Mouse (Mus musculus): ENCODE data around the gene Znrf1. TPM values are rescaled to one million over a fixed set of nuclear protein-coding genes. Genes with fewer than 3 reads are reported as not detected.

The Znrf1 gene
- polyA plus RNA-seq, 1 experiment from 2014 or later: 64.8 TPM

DNA sequence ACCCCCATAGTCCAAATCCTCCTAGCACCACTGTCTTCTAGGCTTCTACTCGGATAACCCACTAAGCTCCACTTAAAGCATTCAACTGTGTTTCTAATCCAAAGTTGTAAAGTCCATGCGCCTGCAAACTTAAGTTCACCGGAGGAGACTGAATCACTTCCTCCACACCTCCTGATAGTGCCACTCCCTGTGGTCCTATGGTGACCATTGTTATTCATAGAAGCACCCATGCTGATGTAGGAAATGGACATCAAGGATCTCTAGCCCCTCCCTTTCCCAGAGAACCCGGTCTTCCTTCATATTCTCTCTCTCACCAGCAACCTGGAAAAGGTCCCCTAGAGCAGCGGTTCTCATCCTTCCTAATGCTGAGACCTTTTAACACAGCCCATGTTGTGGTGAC is 77.3 kb downstream of the Znrf1 start:
- 79% methylated on average over 5 of the region's 5 CpGs for WGBS
- ATAC-seq (ENCODE audit: insufficient read depth, low FRiP score, low TSS enrichment): no peak

DNA sequence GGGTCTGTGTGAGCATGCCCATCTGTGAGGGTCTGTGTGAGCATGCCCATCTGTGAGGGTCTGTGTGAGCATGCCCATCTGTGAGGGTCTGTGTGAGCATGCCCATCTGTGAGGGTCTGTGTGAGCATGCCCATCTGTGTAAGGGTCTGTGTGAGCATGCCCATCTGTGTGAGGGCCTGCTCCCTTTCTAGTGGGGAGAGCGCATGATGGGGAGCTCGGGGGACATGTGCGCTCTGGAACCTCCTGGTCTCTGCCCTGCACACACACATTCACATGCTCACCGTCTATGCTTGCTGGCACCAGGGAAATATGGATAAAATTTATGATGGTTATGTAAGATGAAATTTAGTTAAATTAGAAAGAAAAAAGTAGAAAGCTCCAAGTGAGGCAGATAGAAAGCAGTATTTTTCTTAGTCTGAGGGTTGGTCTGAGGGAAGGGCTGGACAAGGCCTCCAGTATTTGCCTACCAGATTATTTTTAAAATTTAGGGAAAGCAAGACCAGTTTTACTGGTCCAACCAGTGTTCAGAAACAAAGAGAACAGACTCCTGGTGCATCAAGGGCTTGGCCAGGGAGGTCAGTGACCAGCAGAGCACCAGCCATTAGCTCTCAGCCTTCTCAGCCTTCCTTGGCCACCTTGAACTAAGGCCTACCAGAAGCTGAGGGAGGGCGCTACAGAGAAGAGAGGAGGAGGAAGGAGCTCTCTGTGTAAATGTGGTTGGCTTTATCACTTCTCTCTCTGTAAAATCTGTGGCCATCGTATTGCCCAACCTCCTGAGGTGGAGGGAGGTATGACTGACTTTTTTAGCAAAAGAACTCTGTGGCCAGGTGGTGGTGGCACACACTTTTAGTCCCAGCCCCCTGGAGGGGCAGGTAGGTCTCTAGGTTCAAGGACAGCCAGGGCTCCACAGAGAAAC is 79.1 kb downstream of the Znrf1 start:
- H3K27ac ChIP-seq (ENCODE audit: low read depth, low read length): no peak overlapping the region
- H3K4me3 ChIP-seq (ENCODE audit: low read depth, low read length): no peak overlapping the region
- H3K4me1 ChIP-seq (ENCODE audit: control insufficient read depth, insufficient read depth, low read length): no peaks in the 10 kb centered on the region
- no peak for ATAC-seq (ENCODE audit: insufficient read depth, low FRiP score, low TSS enrichment)
- DNase-seq (ENCODE audit: low spot score): no peak
- WGBS: 94% methylated on average over 6 of the region's 6 CpGs
- no peaks in the 10 kb centered on the region for H3K27me3 ChIP-seq (ENCODE audit: control insufficient read depth, insufficient read depth, low read length)
- H3K9ac ChIP-seq (ENCODE audit: low read length): no peak overlapping the region
- H3K4me2 ChIP-seq (ENCODE audit: low read depth): no peak overlapping the region
- H3K9me3 ChIP-seq (ENCODE audit: control insufficient read depth, low read length): no peaks in the 10 kb centered on the region
- H3K36me3 ChIP-seq (ENCODE audit: control insufficient read depth, insufficient read depth, low read length): no peaks in the 10 kb centered on the region

More for the DNA sequence above, 77.3 kb downstream of the Znrf1 start:
- Histone ChIP-seq H3K4me3 (ENCODE audit: low read depth, low read length) (no peak overlapping the region), H3K27me3 (ENCODE audit: control insufficient read depth, insufficient read depth, low read length) (no peaks in the 10 kb centered on the region), H3K36me3 (ENCODE audit: control insufficient read depth, insufficient read depth, low read length) (no peaks in the 10 kb centered on the region), H3K4me2 (ENCODE audit: low read depth) (no peak overlapping the region), H3K9ac (ENCODE audit: low read length) (no peak overlapping the region), H3K9me3 (ENCODE audit: control insufficient read depth, low read length) (no peaks in the 10 kb centered on the region), H3K4me1 (ENCODE audit: control insufficient read depth, insufficient read depth, low read length) (no peaks in the 10 kb centered on the region), H3K27ac (ENCODE audit: low read depth, low read length) (no peak overlapping the region)
- no peak for DNase-seq (ENCODE audit: low spot score)

DNA sequence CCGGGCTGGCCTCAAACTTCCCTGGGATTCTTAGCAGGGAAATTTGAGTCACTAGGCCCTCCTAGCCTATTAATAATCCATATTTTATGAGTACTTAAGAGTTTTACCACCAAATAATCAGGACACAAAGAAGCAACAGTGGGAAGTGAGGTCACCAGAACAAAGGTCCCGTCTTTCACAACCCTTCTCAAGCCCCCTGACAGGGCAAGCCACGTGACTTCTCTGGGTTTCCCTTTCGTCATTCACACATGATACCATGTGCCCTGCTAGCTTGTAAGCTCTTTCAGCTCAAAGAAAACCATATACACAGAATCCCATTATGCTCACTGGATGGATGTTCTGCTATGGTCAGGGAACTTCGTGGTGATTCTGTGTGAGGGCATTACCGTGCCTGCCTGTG is 81.9 kb downstream of the Znrf1 start:
- peaks cover 4% of the 10 kb centered on the region; the same call in 1 of the 2 replicates for H3K36me3 ChIP-seq (ENCODE audit: control insufficient read depth, insufficient read depth, low read length)

DNA sequence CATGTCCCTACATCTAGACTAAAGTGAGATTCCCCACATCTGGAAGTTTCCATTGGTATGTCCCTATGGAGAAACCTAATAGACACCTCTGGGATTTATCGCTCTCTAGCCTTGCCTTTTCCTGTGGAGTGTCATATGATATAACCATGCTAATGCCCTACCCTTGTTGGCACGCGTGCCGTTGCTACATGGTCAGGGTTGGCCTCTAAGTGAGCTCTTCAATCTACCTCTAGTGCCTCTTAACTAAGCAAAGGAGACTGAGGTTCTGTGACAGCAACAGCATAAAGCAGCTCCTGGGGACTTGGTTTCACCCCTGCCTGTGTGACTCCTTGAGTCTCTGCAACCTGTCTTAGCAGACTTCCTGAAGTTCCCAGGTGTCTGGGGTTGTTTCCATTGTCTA is 82.4 kb downstream of the Znrf1 start:
- Histone ChIP-seq H3K27ac (ENCODE audit: low read depth, low read length) (no peak overlapping the region), H3K4me1 (ENCODE audit: control insufficient read depth, insufficient read depth, low read length) (no peaks in the 10 kb centered on the region), H3K4me3 (ENCODE audit: low read depth, low read length) (no peak overlapping the region), H3K9me3 (ENCODE audit: control insufficient read depth, low read length) (no peaks in the 10 kb centered on the region), H3K36me3 (ENCODE audit: control insufficient read depth, insufficient read depth, low read length) (peaks cover 4% of the 10 kb centered on the region; the same call in 1 of the 2 replicates), H3K4me2 (ENCODE audit: low read depth) (no peak overlapping the region), H3K9ac (ENCODE audit: low read length) (no peak overlapping the region), H3K27me3 (ENCODE audit: control insufficient read depth, insufficient read depth, low read length) (no peaks in the 10 kb centered on the region)
- DNase-seq (ENCODE audit: low spot score): no peak
- 91% methylated on average over 4 of the region's 4 CpGs for WGBS
- no peak for ATAC-seq (ENCODE audit: insufficient read depth, low FRiP score, low TSS enrichment)

More for the DNA sequence above, 81.9 kb downstream of the Znrf1 start:
- H3K4me1 ChIP-seq (ENCODE audit: control insufficient read depth, insufficient read depth, low read length): no peaks in the 10 kb centered on the region
- H3K27ac ChIP-seq (ENCODE audit: low read depth, low read length): no peak overlapping the region
- DNase-seq (ENCODE audit: low spot score) (no peak), ATAC-seq (ENCODE audit: insufficient read depth, low FRiP score, low TSS enrichment) (no peak)
- H3K4me3 ChIP-seq (ENCODE audit: low read depth, low read length): no peak overlapping the region
- H3K4me2 ChIP-seq (ENCODE audit: low read depth): no peak overlapping the region
- WGBS: 70% methylated on average over 6 of the region's 6 CpGs
- H3K27me3 ChIP-seq (ENCODE audit: control insufficient read depth, insufficient read depth, low read length): no peaks in the 10 kb centered on the region
- no peaks in the 10 kb centered on the region for H3K9me3 ChIP-seq (ENCODE audit: control insufficient read depth, low read length)
- H3K9ac ChIP-seq (ENCODE audit: low read length): no peak overlapping the region

DNA sequence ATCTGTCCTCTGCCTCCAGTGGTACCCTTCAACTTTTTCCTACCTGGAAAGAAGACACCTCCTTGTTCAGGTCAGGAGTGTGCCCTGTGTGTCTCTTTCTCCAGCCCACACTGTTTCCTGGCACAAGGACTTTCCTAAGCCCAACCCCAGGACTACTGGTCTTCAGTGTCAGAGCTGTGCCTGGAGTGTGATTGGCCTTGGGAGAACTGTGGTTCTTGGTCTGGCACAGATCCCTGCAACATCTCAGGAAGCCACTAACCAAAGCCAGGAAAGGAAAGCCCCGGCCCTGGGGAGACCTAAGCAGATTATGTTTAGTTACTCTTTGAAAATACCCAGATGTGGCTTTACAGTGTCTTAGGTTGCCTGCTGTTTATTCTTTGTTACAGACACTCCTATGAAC is 84.0 kb downstream of the Znrf1 start:
- Histone ChIP-seq H3K9ac (ENCODE audit: low read length) (no peak overlapping the region), H3K36me3 (ENCODE audit: control insufficient read depth, insufficient read depth, low read length) (peaks cover 4% of the 10 kb centered on the region; the same call in 1 of the 2 replicates), H3K27ac (ENCODE audit: low read depth, low read length) (no peak overlapping the region), H3K4me3 (ENCODE audit: low read depth, low read length) (no peak overlapping the region), H3K4me1 (ENCODE audit: control insufficient read depth, insufficient read depth, low read length) (no peaks in the 10 kb centered on the region), H3K27me3 (ENCODE audit: control insufficient read depth, insufficient read depth, low read length) (no peaks in the 10 kb centered on the region), H3K4me2 (ENCODE audit: low read depth) (no peak overlapping the region), H3K9me3 (ENCODE audit: control insufficient read depth, low read length) (no peaks in the 10 kb centered on the region)
- DNase-seq (ENCODE audit: low spot score) (no peak), ATAC-seq (ENCODE audit: insufficient read depth, low FRiP score, low TSS enrichment) (no peak)
- WGBS: 90% methylated on average over 1 of the region's 1 CpGs

DNA sequence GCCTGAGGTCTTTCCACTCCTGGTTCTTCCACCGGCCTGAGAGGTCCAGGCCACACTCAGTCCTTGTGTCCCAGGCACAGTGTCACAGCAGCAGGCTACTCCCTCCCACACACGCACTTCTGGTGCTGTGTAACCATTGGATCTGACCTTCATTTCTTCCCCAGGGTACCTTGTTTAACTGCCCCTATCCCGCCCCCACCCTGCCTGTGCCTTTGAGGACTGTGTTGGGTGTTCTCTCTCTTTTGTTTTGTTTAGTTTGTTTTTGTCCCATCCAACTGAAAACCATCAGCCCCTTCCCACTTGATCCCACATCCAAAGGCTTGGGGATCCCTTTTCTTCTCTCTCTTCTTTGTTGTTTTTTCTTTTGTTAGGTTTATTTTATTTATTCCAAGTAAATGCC is 86.2 kb downstream of the Znrf1 start:
- peaks cover 4% of the 10 kb centered on the region; the same call in 1 of the 2 replicates for H3K36me3 ChIP-seq (ENCODE audit: control insufficient read depth, insufficient read depth, low read length)
- no peaks in the 10 kb centered on the region for H3K9me3 ChIP-seq (ENCODE audit: control insufficient read depth, low read length)
- no peak overlapping the region for H3K9ac ChIP-seq (ENCODE audit: low read length)
- whole genome bisulfite sequencing: 67% methylated on average over 3 of the region's 3 CpGs
- H3K27me3 ChIP-seq (ENCODE audit: control insufficient read depth, insufficient read depth, low read length): no peaks in the 10 kb centered on the region
- H3K4me2 ChIP-seq (ENCODE audit: low read depth): no peak overlapping the region
- no peaks in the 10 kb centered on the region for H3K4me1 ChIP-seq (ENCODE audit: control insufficient read depth, insufficient read depth, low read length)
- ATAC-seq (ENCODE audit: insufficient read depth, low FRiP score, low TSS enrichment) (no peak), DNase-seq (ENCODE audit: low spot score) (no peak)
- no peak overlapping the region for H3K27ac ChIP-seq (ENCODE audit: low read depth, low read length)
- no peak overlapping the region for H3K4me3 ChIP-seq (ENCODE audit: low read depth, low read length)

DNA sequence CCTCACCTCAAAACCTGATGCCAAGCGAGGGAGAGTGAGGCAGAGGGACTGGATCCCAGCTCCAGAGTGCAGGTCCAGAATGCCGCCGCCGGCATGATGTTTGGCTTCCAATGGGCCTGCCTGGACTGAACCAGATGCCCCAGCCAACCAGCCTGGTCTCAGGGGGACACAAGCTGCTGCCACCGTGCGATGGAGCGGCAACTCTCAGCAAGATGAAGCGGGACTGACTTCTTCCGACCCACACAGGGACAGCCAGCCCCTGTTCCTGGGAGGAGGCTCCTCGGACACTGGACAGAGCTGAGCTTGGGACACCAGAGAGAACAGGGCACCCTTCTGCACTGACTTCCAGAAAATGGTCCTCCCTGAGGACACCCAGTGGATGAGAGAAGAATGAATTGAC is 86.7 kb downstream of the Znrf1 start:
- Histone ChIP-seq H3K9me3 (ENCODE audit: control insufficient read depth, low read length) (no peaks in the 10 kb centered on the region), H3K4me1 (ENCODE audit: control insufficient read depth, insufficient read depth, low read length) (no peaks in the 10 kb centered on the region), H3K9ac (ENCODE audit: low read length) (no peak overlapping the region), H3K27me3 (ENCODE audit: control insufficient read depth, insufficient read depth, low read length) (no peaks in the 10 kb centered on the region), H3K4me3 (ENCODE audit: low read depth, low read length) (no peak overlapping the region), H3K4me2 (ENCODE audit: low read depth) (no peak overlapping the region), H3K27ac (ENCODE audit: low read depth, low read length) (no peak overlapping the region), H3K36me3 (ENCODE audit: control insufficient read depth, insufficient read depth, low read length) (peaks cover 4% of the 10 kb centered on the region; the same call in 1 of the 2 replicates)
- 77% methylated on average over 10 of the region's 10 CpGs for WGBS
- no peak for DNase-seq (ENCODE audit: low spot score)
- no peak for ATAC-seq (ENCODE audit: insufficient read depth, low FRiP score, low TSS enrichment)

DNA sequence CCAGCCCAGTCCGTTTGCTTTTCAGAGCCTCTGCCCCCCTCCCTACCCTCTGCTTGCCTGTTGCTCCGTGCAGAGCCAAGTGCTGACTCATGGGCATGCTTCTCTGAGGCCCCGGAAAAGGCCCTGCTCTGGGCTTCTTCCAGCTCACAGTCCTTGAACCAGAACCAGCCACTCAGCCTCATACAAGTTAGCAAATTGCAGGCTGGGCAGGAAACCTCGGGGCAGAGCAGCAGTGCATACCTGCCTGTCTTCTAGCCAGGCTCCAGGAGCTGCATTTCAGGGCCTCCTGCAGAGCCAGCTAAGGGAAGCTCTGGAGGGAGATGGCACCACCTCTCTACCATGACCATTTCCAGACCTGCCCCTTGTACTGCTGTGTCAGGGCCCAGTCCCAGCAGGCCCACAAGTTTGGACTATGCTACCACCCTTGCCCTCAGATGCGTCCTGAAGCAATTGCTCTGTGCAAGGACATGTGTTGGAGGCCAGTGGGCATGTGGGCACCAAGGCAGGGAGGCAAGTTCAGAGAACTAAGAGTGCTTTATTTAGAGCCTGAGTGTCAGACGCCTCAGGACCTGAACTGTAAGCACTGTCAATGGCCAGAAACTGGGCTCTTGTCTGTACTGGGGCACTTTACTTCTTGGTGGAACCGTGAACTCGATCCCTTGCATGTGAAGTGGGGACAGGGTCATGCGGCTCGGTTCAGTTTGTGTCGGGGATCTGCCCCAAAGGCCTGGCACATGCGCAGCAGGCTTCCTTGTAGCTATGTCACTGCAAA is 88.4 kb downstream of the Znrf1 start:
- DNase-seq (ENCODE audit: low spot score) (no peak), ATAC-seq (ENCODE audit: insufficient read depth, low FRiP score, low TSS enrichment) (no peak)
- 86% methylated on average over 12 of the region's 12 CpGs for WGBS

More for the DNA sequence above, 88.4 kb downstream of the Znrf1 start:
- Histone ChIP-seq H3K4me1 (ENCODE audit: control insufficient read depth, insufficient read depth, low read length) (no peaks in the 10 kb centered on the region), H3K9me3 (ENCODE audit: control insufficient read depth, low read length) (no peaks in the 10 kb centered on the region), H3K27ac (ENCODE audit: low read depth, low read length) (no peak overlapping the region), H3K9ac (ENCODE audit: low read length) (no peak overlapping the region), H3K4me2 (ENCODE audit: low read depth) (no peak overlapping the region), H3K27me3 (ENCODE audit: control insufficient read depth, insufficient read depth, low read length) (no peaks in the 10 kb centered on the region), H3K36me3 (ENCODE audit: control insufficient read depth, insufficient read depth, low read length) (peaks cover 4% of the 10 kb centered on the region; the same call in 1 of the 2 replicates), H3K4me3 (ENCODE audit: low read depth, low read length) (no peak overlapping the region)
